Mouse (Mus musculus) CH12.LX (cell line): ENCODE data around the gene Hip1. TPM values are rescaled to one million over a fixed set of nuclear protein-coding genes. Genes with fewer than 3 reads are reported as not detected.

Experiments
- DNase-seq: peaks from one replicate; pipeline ENCODE4 v3.0.0-alpha.2; 2013; ENCODE audit errors: extremely low read depth
- H3K27ac ChIP-seq: 2 replicates; pipeline ENCODE4 v1.5.1; 2012; ENCODE audit warnings: low read depth, mild to moderate bottlenecking, control low read depth, moderate library complexity; ENCODE audit not compliant: insufficient read depth
- H3K27me3 ChIP-seq: replicated peaks from 2 replicates; pipeline ENCODE3; 2012; ENCODE audit warnings: inconsistent platforms
- H3K36me3 ChIP-seq, 2 experiments: replicated peaks in 1 of 2; 2 replicates each; pipeline versions ENCODE3 to v1.6.1; 2012; ENCODE audit warnings: inconsistent platforms in 1 of 2, low read length in 1 of 2, mild to moderate bottlenecking in 1 of 2, mixed read lengths in 1 of 2, moderate library complexity in 1 of 2; ENCODE audit not compliant: control insufficient read depth in 1 of 2, insufficient read depth in 1 of 2
- H3K4me1 ChIP-seq, 2 experiments: 2 replicates each; pipeline ENCODE4 v1.6.1; 2012; ENCODE audit warnings: inconsistent platforms in 1 of 2, moderate library complexity in 1 of 2; ENCODE audit not compliant: insufficient read depth in 2 of 2, control insufficient read depth in 1 of 2
- H3K4me2 ChIP-seq: 2 replicates; pipeline ENCODE4 v1.6.1; 2012; ENCODE audit warnings: low read depth, mild to moderate bottlenecking, control low read depth; ENCODE audit not compliant: poor library complexity, insufficient read depth, severe bottlenecking
- H3K4me3 ChIP-seq, 3 experiments: fragments of 150-350 bp in 1 of 3; sonication (generic) in 1 of 3; replicated peaks in 1 of 3; 2 replicates each; pipeline versions ENCODE3 to v1.5.1; 2011 to 2012; ENCODE audit warnings: low read depth in 2 of 3, low read length in 2 of 3, mild to moderate bottlenecking in 2 of 3, moderate library complexity in 2 of 3, control low read depth in 1 of 3, improper control_type of control experiment in 1 of 3, inconsistent platforms in 1 of 3, mixed read lengths in 1 of 3; ENCODE audit not compliant: poor library complexity in 1 of 3
- H3K79me2 ChIP-seq: replicated peaks from 2 replicates; pipeline ENCODE4 v1.6.1; 2012; ENCODE audit warnings: mild to moderate bottlenecking, moderate library complexity; ENCODE audit not compliant: control insufficient read depth, poor library complexity, insufficient read depth, severe bottlenecking; ENCODE audit errors: extremely low read depth
- H3K9ac ChIP-seq: 2 replicates; pipeline ENCODE4 v1.6.1; 2012; ENCODE audit warnings: low read depth, mild to moderate bottlenecking, control low read depth, moderate library complexity; ENCODE audit not compliant: insufficient read depth
- H3K9me3 ChIP-seq: replicated peaks from 2 replicates; pipeline ENCODE3; 2012; ENCODE audit warnings: low read length, inconsistent platforms, mixed read lengths
- BHLHE40 ChIP-seq: IDR thresholded peaks from 2 replicates; pipeline ENCODE4 v1.6.1; 2011; ENCODE audit warnings: mild to moderate bottlenecking, low read depth, low read length, improper control_type of control experiment
- CHD1 ChIP-seq: IDR thresholded peaks from 2 replicates; pipeline ENCODE4 v1.6.1; 2012; ENCODE audit warnings: low read depth, low read length, improper control_type of control experiment, inconsistent platforms
- CHD2 ChIP-seq: IDR thresholded peaks from 2 replicates; pipeline ENCODE4 v1.6.1; 2011; ENCODE audit warnings: low read length, improper control_type of control experiment
- CTCF ChIP-seq, 2 experiments: IDR thresholded peaks in 1 of 2; conservative IDR thresholded peaks in 1 of 2; 2 replicates each; pipeline ENCODE4 v1.5.1; 2011 to 2012; ENCODE audit warnings: low read depth in 2 of 2, low read length in 2 of 2, improper control_type of control experiment in 1 of 2, inconsistent platforms in 1 of 2, mild to moderate bottlenecking in 1 of 2, moderate library complexity in 1 of 2
- E2F4 ChIP-seq: IDR thresholded peaks from 2 replicates; pipeline ENCODE4 v1.6.1; 2011; ENCODE audit warnings: low read depth, low read length, improper control_type of control experiment; ENCODE audit not compliant: insufficient replicate concordance
- ELF1 ChIP-seq: IDR thresholded peaks from 2 replicates; pipeline ENCODE4 v1.6.1; 2014; ENCODE audit warnings: low read depth, mild to moderate bottlenecking, inconsistent platforms, low read length, improper control_type of control experiment
- EP300 ChIP-seq: IDR thresholded peaks from 2 replicates; pipeline ENCODE4 v1.6.1; 2011; ENCODE audit warnings: low read length, improper control_type of control experiment
- ETS1 ChIP-seq: conservative IDR thresholded peaks from 2 replicates; pipeline ENCODE4 v1.6.1; 2012; ENCODE audit warnings: low read depth, mild to moderate bottlenecking, inconsistent platforms, low read length, improper control_type of control experiment, moderate library complexity
- GABPA ChIP-seq: IDR thresholded peaks from 2 replicates; pipeline ENCODE4 v1.6.1; 2012; ENCODE audit warnings: low read depth, low read length, improper control_type of control experiment, inconsistent platforms; ENCODE audit not compliant: insufficient replicate concordance
- HCFC1 ChIP-seq: IDR thresholded peaks from 2 replicates; pipeline ENCODE4 v1.6.1; 2012; ENCODE audit warnings: low read depth, mild to moderate bottlenecking, inconsistent platforms, low read length, improper control_type of control experiment
- IRF4 ChIP-seq: IDR thresholded peaks from 2 replicates; pipeline ENCODE4 v1.6.1; 2014; ENCODE audit warnings: low read depth, mild to moderate bottlenecking, inconsistent platforms, low read length, improper control_type of control experiment
- JUN ChIP-seq: IDR thresholded peaks from 2 replicates; pipeline ENCODE4 v1.6.1; 2011; ENCODE audit warnings: low read depth, mild to moderate bottlenecking, low read length, improper control_type of control experiment, moderate library complexity; ENCODE audit not compliant: insufficient read depth
- JUND ChIP-seq: conservative IDR thresholded peaks from 2 replicates; pipeline ENCODE4 v1.6.1; 2011; ENCODE audit warnings: low read depth, low read length, improper control_type of control experiment
- KAT2A ChIP-seq: IDR thresholded peaks from 2 replicates; pipeline ENCODE4 v1.6.1; 2012; ENCODE audit warnings: low read length, improper control_type of control experiment, inconsistent platforms; ENCODE audit not compliant: insufficient replicate concordance
- MAFK ChIP-seq: IDR thresholded peaks from 2 replicates; pipeline ENCODE4 v1.6.1; 2011; ENCODE audit warnings: low read length, improper control_type of control experiment; ENCODE audit not compliant: insufficient replicate concordance
- MAX ChIP-seq: IDR thresholded peaks from 2 replicates; pipeline ENCODE4 v1.6.1; 2011; ENCODE audit warnings: low read length, improper control_type of control experiment
- MAZ ChIP-seq: IDR thresholded peaks from 2 replicates; pipeline ENCODE4 v1.6.1; 2012; ENCODE audit warnings: low read depth, mild to moderate bottlenecking, inconsistent platforms, low read length, improper control_type of control experiment, moderate library complexity
- MEF2A ChIP-seq: IDR thresholded peaks from 2 replicates; pipeline ENCODE4 v1.6.1; 2014; ENCODE audit warnings: low read depth, mild to moderate bottlenecking, inconsistent platforms, low read length, improper control_type of control experiment, borderline replicate concordance
- MXI1 ChIP-seq: IDR thresholded peaks from 2 replicates; pipeline ENCODE4 v1.6.1; 2011; ENCODE audit warnings: mild to moderate bottlenecking, low read depth, low read length, improper control_type of control experiment
- MYC ChIP-seq: IDR thresholded peaks from 2 replicates; pipeline ENCODE4 v1.6.1; 2011; ENCODE audit warnings: low read depth, mild to moderate bottlenecking, improper control_type of control experiment, low read length
- NELFE ChIP-seq: IDR thresholded peaks from 2 replicates; pipeline ENCODE4 v1.6.1; 2011; ENCODE audit warnings: low read depth, low read length, improper control_type of control experiment
- NRF1 ChIP-seq: IDR thresholded peaks from 2 replicates; pipeline ENCODE4 v1.6.1; 2014; ENCODE audit warnings: low read depth, mild to moderate bottlenecking, inconsistent platforms, low read length, improper control_type of control experiment, moderate library complexity
- POLR2A ChIP-seq: IDR thresholded peaks from 2 replicates; pipeline ENCODE4 v1.6.1; 2011; ENCODE audit warnings: low read depth, mild to moderate bottlenecking, improper control_type of control experiment, low read length
- POLR2AphosphoS2 ChIP-seq: IDR thresholded peaks from 2 replicates; pipeline ENCODE4 v1.6.1; 2011; ENCODE audit warnings: low read depth, low read length, improper control_type of control experiment
- RAD21 ChIP-seq: IDR thresholded peaks from 2 replicates; pipeline ENCODE4 v1.6.1; 2011; ENCODE audit warnings: low read depth, mild to moderate bottlenecking, low read length, improper control_type of control experiment, moderate library complexity
- RCOR1 ChIP-seq: conservative IDR thresholded peaks from 2 replicates; pipeline ENCODE4 v1.6.1; 2012; ENCODE audit warnings: low read depth, mild to moderate bottlenecking, inconsistent platforms, low read length, improper control_type of control experiment
- SIN3A ChIP-seq: IDR thresholded peaks from 2 replicates; pipeline ENCODE4 v1.6.1; 2012; ENCODE audit warnings: low read length, improper control_type of control experiment, inconsistent platforms
- SMC3 ChIP-seq: IDR thresholded peaks from 2 replicates; pipeline ENCODE4 v1.6.1; 2011; ENCODE audit warnings: low read depth, low read length, improper control_type of control experiment
- TBP ChIP-seq: conservative IDR thresholded peaks from 2 replicates; pipeline ENCODE4 v1.6.1; 2011; ENCODE audit warnings: low read depth, low read length, improper control_type of control experiment
- TCF12 ChIP-seq: IDR thresholded peaks from 2 replicates; pipeline ENCODE4 v1.6.1; 2014; ENCODE audit warnings: low read depth, mild to moderate bottlenecking, inconsistent platforms, low read length, improper control_type of control experiment
- UBTF ChIP-seq: IDR thresholded peaks from 2 replicates; pipeline ENCODE4 v1.6.1; 2012; ENCODE audit warnings: low read depth, mild to moderate bottlenecking, inconsistent platforms, low read length, improper control_type of control experiment, moderate library complexity
- USF1 ChIP-seq: IDR thresholded peaks from 2 replicates; pipeline ENCODE4 v1.6.1; 2014; ENCODE audit warnings: low read depth, mild to moderate bottlenecking, inconsistent platforms, low read length, improper control_type of control experiment
- USF2 ChIP-seq: conservative IDR thresholded peaks from 2 replicates; pipeline ENCODE4 v1.6.1; 2011; ENCODE audit warnings: low read depth, low read length, improper control_type of control experiment
- ZC3H11A ChIP-seq: IDR thresholded peaks from 2 replicates; pipeline ENCODE4 v1.6.1; 2012; ENCODE audit warnings: low read depth, mild to moderate bottlenecking, inconsistent platforms, low read length, improper control_type of control experiment
- ZKSCAN1 ChIP-seq: IDR thresholded peaks from 2 replicates; pipeline ENCODE4 v1.6.1; 2012; ENCODE audit warnings: low read depth, inconsistent platforms, low read length, improper control_type of control experiment, borderline replicate concordance
- ZMIZ1 ChIP-seq: IDR thresholded peaks from 2 replicates; pipeline ENCODE4 v1.6.1; 2012; ENCODE audit warnings: low read depth, mild to moderate bottlenecking, inconsistent platforms, low read length, improper control_type of control experiment
- ZNF384 ChIP-seq: IDR thresholded peaks from 2 replicates; pipeline ENCODE4 v1.6.1; 2012; ENCODE audit warnings: low read depth, low read length, improper control_type of control experiment, inconsistent platforms
- dilution Hi-C: fragments of 300-500 bp; cut with MboI; formaldehyde crosslinking; loops from 2 replicates; pipeline ENCODE4 v1.14.3; 2020; ENCODE audit warnings: low sequenced_read_pairs; ENCODE audit not compliant: extremely low pct_unique_long_range_greater_than_20kb, extremely low pct_ligation_motif_present
- in situ Hi-C: fragments of 300-500 bp; cut with MboI; formaldehyde crosslinking; loops from 3 replicates; pipeline ENCODE4 v1.14.3; 2019; ENCODE audit warnings: low sequenced_read_pairs, low pct_ligation_motif_present, low pct_unique_long_range_greater_than_20kb, mixed read lengths
- polyA plus RNA-seq: library from polyadenylated mRNA; unstranded; fragments of >175 nt; gene quantifications from 2 replicates; pipeline ENCODE4 v1.2.1, GENCODE M21; 2012; ENCODE audit warnings: low read depth; ENCODE audit not compliant: insufficient read length
- total RNA-seq, 2 experiments: library from RNA; depleted of rRNA; stranded (reverse); fragments of 300-350 nt in 1 of 2; fragments of >200 nt in 1 of 2; gene quantifications; 2 replicates each; pipeline ENCODE4 v1.2.3; 2012 to 2014

Gene Hip1
- total and polyA plus RNA-seq, 3 experiments = 2.2 to 6.4 (median 3.4) TPM

- TF ChIP-seq POLR2A (no peak), KAT2A (no peak), ZKSCAN1 (no peak)
These were observed 7.1 kb downstream of the Hip1 start (continued) for GRCm38 (mm10) chr5:135537794-135538214.

- dilution Hi-C loops (no loop called here), in situ Hi-C loops (loop anchor here (10.0 kb wide), 1 partner anchor 237 kb away; the partner anchor contains the start of genes Mdh2 and Styxl1)
- peaks cover 0 to 1% of the 10 kb centered on the region in 2 experiments for H3K36me3 ChIP-seq
- peak; percentile 91 for DNase-seq
- peak overlapping the region; percentile 31 to 53 (median 50) for H3K4me3 ChIP-seq
- H3K27ac ChIP-seq = peak overlapping the region; percentile 53; the same call in 1 of the 2 replicates
- no peaks in the 10 kb centered on the region for H3K79me2 ChIP-seq
- H3K9me3 ChIP-seq = peaks cover 2% of the 10 kb centered on the region
- H3K4me2 ChIP-seq = peak overlapping the region; percentile 29
- no peaks in the 10 kb centered on the region for H3K27me3 ChIP-seq
- peak overlapping the region; percentile 55; the same call in 1 of the 2 replicates for H3K9ac ChIP-seq
- peaks cover 16 to 39% of the 10 kb centered on the region in 2 experiments for H3K4me1 ChIP-seq
- TF ChIP-seq EP300 (peak; percentile 88), UBTF (no peak), MXI1 (no peak), MAZ (no peak), MAX (no peak), RAD21 (no peak), MEF2A (peak; percentile 12; the same call in 1 of the 2 replicates), USF2 (no peak), SMC3 (no peak), ELF1 (peak; percentile 40; the same call in 1 of the 2 replicates), MAFK (no peak), NRF1 (no peak; the same call in 1 of the 2 replicates), MYC (peak; percentile 31; the same call in 1 of the 2 replicates), BHLHE40 (no peak), ZC3H11A (no peak), GABPA (no peak), ZMIZ1 (no peak), TCF12 (0 out of 2 replicates have a peak, but pooled peaks have one; percentile 47), CHD1 (no peak), E2F4 (no peak), NELFE (peak; percentile 48), JUND (peak; percentile 44; the same call in 1 of the 2 replicates), ZKSCAN1 (no peak), RCOR1 (peak; percentile 76; the same call in 1 of the 2 replicates), POLR2A (peak; percentile 54), HCFC1 (no peak; the same call in 1 of the 2 replicates), ZNF384 (no peak), TBP (peak; percentile 69), CTCF (conservative IDR thresholded peaks at IDR 0.05 in 1 of 2, IDR thresholded peaks at IDR 0.05 in 1 of 2; ENCODE audit: low read depth in 2 of 2, low read length in 2 of 2) (no peak), POLR2AphosphoS2 (no peak), JUN (peak; percentile 71), SIN3A (no peak), CHD2 (no peak; the same call in none of the 2 replicates), USF1 (no peak), ETS1 (peak; percentile 58), IRF4 (peak; percentile 35; the same call in 1 of the 2 replicates), KAT2A (no peak)
These were observed 7.6 kb downstream of the Hip1 start for GRCm38 (mm10) chr5:135537326-135537725.
